Mouse (Mus musculus) B cell, adult 2 months (primary cell): ENCODE data around the gene Zfp866.

Experiments
- DNase-seq, 2 experiments: peaks; one replicate each; pipeline ENCODE4 v3.0.0; 2022

Gene Zfp866

GRCm38 (mm10) chr8:69790773-69791367, at the start of gene Zfp866, which contains the start of gene Atp13a1:
Gene Zfp866 (minus strand): TSS chr8:69791178.
Gene Atp13a1 (plus strand): TSS chr8:69791163.
- DNase-seq, result peak; percentile 93 to 94

- DNase-seq, result no peak
Measured at GRCm38 (mm10) chr8:69837057-69837682, 46.2 kb upstream of the Zfp866 start.

GRCm38 (mm10) chr8:69832298-69832853, 41.4 kb upstream of the Zfp866 start, which contains the start of gene Pbx4:
Gene Pbx4 (plus strand): TSS chr8:69832491.
- peak; percentile 93 to 95 for DNase-seq

- DNase-seq, result no peak
Measured at GRCm38 (mm10) chr8:69826371-69826770, 35.4 kb upstream of the Zfp866 start.

GRCm38 (mm10) chr8:69822386-69823191, 31.6 kb upstream of the Zfp866 start, which contains the start of gene Lpar2:
Gene Lpar2 (plus strand): TSS chr8:69822429.
- DNase-seq, result peak; percentile 67

- peak in 1 of 2 experiments; percentile 17 for DNase-seq
Measured at GRCm38 (mm10) chr8:69821971-69822385, 31.0 kb upstream of the Zfp866 start.

GRCm38 (mm10) chr8:69820466-69820865, 29.5 kb upstream of the Zfp866 start:
- DNase-seq, result no peak

- DNase-seq, result no peak
Measured at GRCm38 (mm10) chr8:69815396-69815795, 24.4 kb upstream of the Zfp866 start.

GRCm38 (mm10) chr8:69814881-69815280, 23.9 kb upstream of the Zfp866 start:
- DNase-seq, result no peak

GRCm38 (mm10) chr8:69809820-69810219, 18.8 kb upstream of the Zfp866 start:
- DNase-seq, result no peak

GRCm38 (mm10) chr8:69808864-69809403, 18.0 kb upstream of the Zfp866 start:
- peak; percentile 78 for DNase-seq

GRCm38 (mm10) chr8:69808094-69808863, 17.3 kb upstream of the Zfp866 start, which contains the start of gene Gmip:
Gene Gmip (plus strand): TSS chr8:69808679.
- peak; percentile 96 to 97 for DNase-seq

- no peak for DNase-seq
Measured at GRCm38 (mm10) chr8:69807236-69807635, 16.3 kb upstream of the Zfp866 start.

GRCm38 (mm10) chr8:69805491-69805890, 14.5 kb upstream of the Zfp866 start:
- no peak for DNase-seq

- DNase-seq, result no peak
Measured at GRCm38 (mm10) chr8:69805086-69805485, 14.1 kb upstream of the Zfp866 start.

GRCm38 (mm10) chr8:69804537-69804936, 13.6 kb upstream of the Zfp866 start:
- no peak for DNase-seq

- no peak for DNase-seq
Measured at GRCm38 (mm10) chr8:69803366-69803765, 12.4 kb upstream of the Zfp866 start.

- DNase-seq, result no peak
Measured at GRCm38 (mm10) chr8:69802216-69802615, 11.2 kb upstream of the Zfp866 start.

- no peak for DNase-seq
Measured at GRCm38 (mm10) chr8:69801796-69802195, 10.8 kb upstream of the Zfp866 start.

GRCm38 (mm10) chr8:69799946-69800345, 9.0 kb upstream of the Zfp866 start:
- no peak for DNase-seq

- no peak for DNase-seq
Measured at GRCm38 (mm10) chr8:69799261-69799660, 8.3 kb upstream of the Zfp866 start.

GRCm38 (mm10) chr8:69797661-69798060, 6.7 kb upstream of the Zfp866 start:
- DNase-seq, result no peak
